Mouse (Mus musculus) embryonic fibroblast, embryonic 13.5 days (primary cell): ENCODE results near the gene Lmtk2.

Experiments
- CTCF ChIP-seq: IDR thresholded peaks from 2 replicates; pipeline ENCODE4 v1.5.1; 2011; ENCODE audit warnings: mild to moderate bottlenecking, control low read depth, low read length, moderate library complexity, borderline replicate concordance; ENCODE audit not compliant: insufficient read depth
- POLR2A ChIP-seq: IDR thresholded peaks from 2 replicates; pipeline ENCODE4 v1.6.1; 2011; ENCODE audit warnings: low read depth, mild to moderate bottlenecking, control low read depth, low read length, moderate library complexity

- TF ChIP-seq CTCF (peak; percentile 93), POLR2A (no peak)
Measured at GRCm38 (mm10) chr5:144214453-144214852, 114.2 kb downstream of the Lmtk2 start.
